Comparison of ENCODE assay signal across 8 mouse cellular contexts in genomic region chr7:29288942-29289638, GRCm38 (mm10). TPM values are rescaled to one million over a fixed set of nuclear protein-coding genes. Genes with fewer than 3 reads are reported as not detected.
A peak's percentile ranks its signal among the peaks of the same experiment; 100 is the strongest.
DNase-seq lines count a peak whose midpoint lies in the region; ATAC-seq lines count a peak whose summit lies in the region.

Gene Ppp1r14a (plus strand): TSS chr7:29289308.

- H3K4me2 ChIP-seq in heart, embryonic 15.5 days: peak within 1 kb of the TSS; percentile 95
- peak within 1 kb of the TSS; percentile 82 for H3K4me2 ChIP-seq in lung, embryonic 16.5 days (ENCODE audit: low read depth, low read length)

- H3K9ac ChIP-seq in heart, embryonic 15.5 days: peak within 1 kb of the TSS; percentile 62
- H3K9ac ChIP-seq in lung, embryonic 16.5 days (ENCODE audit: low read length): peak within 1 kb of the TSS; percentile 85

- WGBS in heart, embryonic 15.5 days: 2% methylated on average over 59 of the region's 59 CpGs
- 1% methylated on average over 59 of the region's 59 CpGs for WGBS in lung, embryonic 16.5 days

- peaks cover 18% of the 10 kb centered on the region for H3K27me3 ChIP-seq in heart, embryonic 15.5 days
- H3K27me3 ChIP-seq in lung, embryonic 16.5 days (ENCODE audit: control insufficient read depth, insufficient read depth, low read depth, low read length): no peaks in the 10 kb centered on the region

- H3K4me3 ChIP-seq in heart, embryonic 15.5 days: peak within 1 kb of the TSS; percentile 69
- peak within 1 kb of the TSS; percentile 69 for H3K4me3 ChIP-seq in lung, embryonic 16.5 days (ENCODE audit: low read length)

- no peaks in the 10 kb centered on the region for H3K9me3 ChIP-seq in heart, embryonic 15.5 days (replicated peaks)
- H3K9me3 ChIP-seq in lung, embryonic 16.5 days (ENCODE audit: control insufficient read depth, low read length): no peaks in the 10 kb centered on the region

- peak within 1 kb of the TSS; percentile 69 for H3K27ac ChIP-seq in heart, embryonic 15.5 days
- peak within 1 kb of the TSS; percentile 98 for H3K27ac ChIP-seq in lung, embryonic 16.5 days (ENCODE audit: low read length)

- peaks cover 37% of the 10 kb centered on the region for H3K4me1 ChIP-seq in heart, embryonic 15.5 days (replicated peaks)
- H3K4me1 ChIP-seq in lung, embryonic 16.5 days (replicated peaks; ENCODE audit: control insufficient read depth, insufficient read depth, low read length): peaks cover 25% of the 10 kb centered on the region

- peak; percentile 61 for ATAC-seq in CD4-positive, CD25-positive, alpha-beta regulatory T cell, adult 4 months
- ATAC-seq in erythroblast, adult 5-6 weeks (replicated peaks; ENCODE audit: low FRiP score, poor library complexity, severe bottlenecking): 0 out of 2 replicates have a peak, but pooled peaks have one; percentile 60
- ATAC-seq in heart, embryonic 15.5 days (replicated peaks; ENCODE audit: insufficient number of reproducible peaks, insufficient read depth, low FRiP score, low read depth): peak; percentile 53; the same call in 1 of the 2 replicates
- peak; percentile 37 for ATAC-seq in lung, embryonic 16.5 days (ENCODE audit: low read depth)

- peak; percentile 68 to 81 for DNase-seq in adrenal gland, postnatal 36 days
- peak; percentile 93 for DNase-seq in kidney, postnatal 4 days
- DNase-seq in ovary, postnatal 14 days (ENCODE audit: low spot score): peak; percentile 84
- peak; percentile 82 for DNase-seq in urinary bladder, postnatal 25 days (ENCODE audit: low spot score)

- no peaks in the 10 kb centered on the region for H3K36me3 ChIP-seq in heart, embryonic 15.5 days
- H3K36me3 ChIP-seq in lung, embryonic 16.5 days (ENCODE audit: control insufficient read depth, insufficient read depth, low read length): no peaks in the 10 kb centered on the region; the same call in 1 of the 2 replicates

RNA-seq across cellular contexts. Expression of gene Ppp1r14a, which starts in this region (rescaled TPM):
- not detected for polyA plus RNA-seq in CD4-positive, CD25-positive, alpha-beta regulatory T cell, adult 4 months (2017; shearing (Covaris generic))
- total RNA-seq in adrenal gland, postnatal 36 days (2021): 1 to 10 TPM; 3.6 to 4.9 TPM
- total RNA-seq in erythroblast, adult 5-6 weeks (2015; ENCODE audit: low replicate concordance): not detected in 2 replicates
- not detected in 2 replicates for total RNA-seq in erythroblast, adult 5-6 weeks (2017; ENCODE audit: low replicate concordance)
- polyA plus RNA-seq in heart, embryonic 15.5 days (2015; fragmentation: Nextera tagmentation; extraction: Ambion mirVana): 17.0 and 20.8 TPM in 2 replicates
- 157 and 162 TPM in 2 replicates for polyA plus RNA-seq in lung, embryonic 16.5 days (2015; fragmentation: Nextera tagmentation; extraction: Ambion mirVana)

Comparison
In these comparisons a context has a peak if more than half of its experiments do, and no peak if none do; other contexts are left out.
1. Peak in every context shown above with its lines: DNase-seq, ATAC-seq, H3K4me3 ChIP-seq and H3K27ac ChIP-seq.
2. RNA of gene Ppp1r14a (total RNA-seq): 3.6 to 4.9 TPM in adrenal gland, postnatal 36 days; not detected in erythroblast, adult 5-6 weeks; every median in the first group is over 4 times any median in the second.
3. RNA of gene Ppp1r14a (polyA plus RNA-seq): 157 to 162 TPM in lung, embryonic 16.5 days and 17.0 to 20.8 TPM in heart, embryonic 15.5 days; not detected in CD4-positive, CD25-positive, alpha-beta regulatory T cell, adult 4 months; every median in the first group is over 10 times any median in the second.
4. Peak in ATAC-seq in CD4-positive, CD25-positive, alpha-beta regulatory T cell, adult 4 months; RNA of the gene not detected or under 1 TPM.
5. Peak in ATAC-seq in erythroblast, adult 5-6 weeks; RNA of the gene not detected or under 1 TPM.